Mouse (Mus musculus): ENCODE measurements around the gene Casc3.

Gene Casc3

GRCm38 (mm10) chr11:98835725-98836124, 31.0 kb downstream of the Casc3 start:
- no peak for DNase-seq (ENCODE audit: low read depth, low spot score)

GRCm38 (mm10) chr11:98836128-98836527, 31.4 kb downstream of the Casc3 start:
- no peak for DNase-seq (ENCODE audit: low read depth, low spot score)

DNA sequence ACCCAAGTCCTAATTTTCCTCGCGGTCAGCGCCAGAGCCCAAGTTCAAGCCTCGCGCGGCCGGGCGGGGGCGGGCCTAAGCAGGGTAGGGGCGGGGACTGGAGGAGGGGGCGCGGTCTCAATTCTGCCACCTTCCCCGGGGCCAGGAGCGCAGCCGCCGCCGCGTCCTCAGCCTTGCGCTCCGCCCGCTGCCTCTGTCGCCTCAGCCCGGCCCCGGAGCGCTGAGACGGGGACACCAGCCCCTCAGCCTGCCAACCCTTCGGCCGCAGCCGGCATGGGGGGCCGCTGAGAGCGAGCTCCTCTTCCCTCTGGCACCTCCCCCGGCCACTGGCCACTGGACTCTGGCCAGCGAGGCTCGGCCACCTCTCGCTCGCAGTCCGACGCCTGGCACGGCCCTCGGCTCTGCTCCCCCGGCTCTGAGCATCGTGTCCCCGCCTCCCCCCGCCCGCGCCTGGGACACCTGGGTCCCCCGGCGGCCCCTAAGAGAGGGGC, 32.0 kb downstream of the Casc3 start, which contains the start of gene Rapgefl1:
TSS of gene Rapgefl1 (plus strand) at position 135 of the 491 bp plus-strand sequence.
- peak; percentile 42 for DNase-seq (ENCODE audit: low read depth, low spot score)

GRCm38 (mm10) chr11:98837231-98837704, 32.6 kb downstream of the Casc3 start:
- no peak for DNase-seq (ENCODE audit: low read depth, low spot score)

DNA sequence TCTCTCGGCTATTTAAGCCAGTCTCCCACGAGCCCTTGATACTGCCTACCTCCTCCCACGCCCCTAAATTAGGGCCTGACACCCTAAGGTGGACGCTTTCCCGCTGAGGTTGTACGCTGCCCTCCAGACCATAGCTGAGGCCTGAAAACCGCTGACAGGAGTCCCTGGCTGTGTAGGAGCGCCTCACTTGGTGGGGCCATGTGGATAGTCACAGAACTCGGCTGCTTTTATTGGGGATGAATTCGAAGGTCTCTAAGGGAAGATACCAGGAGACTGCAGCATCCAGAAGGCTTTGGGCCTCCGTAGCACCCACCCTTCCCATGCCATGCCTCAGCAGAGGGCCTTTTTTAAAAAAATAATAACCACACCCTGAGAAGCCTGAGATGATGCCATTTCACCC, 33.2 kb downstream of the Casc3 start:
- DNase-seq (ENCODE audit: low read depth, low spot score), result no peak

GRCm38 (mm10) chr11:98838512-98838911, 33.8 kb downstream of the Casc3 start:
- DNase-seq (ENCODE audit: low read depth, low spot score), result no peak

DNA sequence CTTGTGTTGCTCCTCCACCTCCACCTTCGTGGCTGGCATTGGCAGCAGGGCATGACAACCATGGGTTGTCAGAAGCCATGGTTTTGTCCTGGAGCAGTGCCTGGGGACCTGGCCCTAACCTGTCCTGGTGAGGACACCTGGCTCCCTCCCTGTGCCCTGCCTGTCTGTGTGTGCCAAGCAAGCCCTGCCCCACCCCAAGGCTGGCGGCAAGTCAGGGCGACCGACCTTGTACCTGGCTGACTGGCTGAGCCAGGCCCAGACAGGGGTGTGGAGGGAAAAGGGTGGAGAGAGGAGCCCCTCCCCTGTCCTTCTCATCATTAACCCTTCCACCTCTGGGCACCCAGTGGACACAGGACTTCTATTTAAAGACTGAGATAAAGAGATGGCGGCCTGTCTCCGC, 34.7 kb downstream of the Casc3 start:
- DNase-seq (ENCODE audit: low read depth, low spot score), result no peak

GRCm38 (mm10) chr11:98839897-98840296, 35.2 kb downstream of the Casc3 start:
- DNase-seq (ENCODE audit: low read depth, low spot score), result no peak

GRCm38 (mm10) chr11:98846016-98846415, 41.3 kb downstream of the Casc3 start:
- no peak for DNase-seq (ENCODE audit: low read depth, low spot score)

- no peak for DNase-seq (ENCODE audit: low read depth, low spot score)
Measured at GRCm38 (mm10) chr11:98846865-98847604, 42.3 kb downstream of the Casc3 start.

DNA sequence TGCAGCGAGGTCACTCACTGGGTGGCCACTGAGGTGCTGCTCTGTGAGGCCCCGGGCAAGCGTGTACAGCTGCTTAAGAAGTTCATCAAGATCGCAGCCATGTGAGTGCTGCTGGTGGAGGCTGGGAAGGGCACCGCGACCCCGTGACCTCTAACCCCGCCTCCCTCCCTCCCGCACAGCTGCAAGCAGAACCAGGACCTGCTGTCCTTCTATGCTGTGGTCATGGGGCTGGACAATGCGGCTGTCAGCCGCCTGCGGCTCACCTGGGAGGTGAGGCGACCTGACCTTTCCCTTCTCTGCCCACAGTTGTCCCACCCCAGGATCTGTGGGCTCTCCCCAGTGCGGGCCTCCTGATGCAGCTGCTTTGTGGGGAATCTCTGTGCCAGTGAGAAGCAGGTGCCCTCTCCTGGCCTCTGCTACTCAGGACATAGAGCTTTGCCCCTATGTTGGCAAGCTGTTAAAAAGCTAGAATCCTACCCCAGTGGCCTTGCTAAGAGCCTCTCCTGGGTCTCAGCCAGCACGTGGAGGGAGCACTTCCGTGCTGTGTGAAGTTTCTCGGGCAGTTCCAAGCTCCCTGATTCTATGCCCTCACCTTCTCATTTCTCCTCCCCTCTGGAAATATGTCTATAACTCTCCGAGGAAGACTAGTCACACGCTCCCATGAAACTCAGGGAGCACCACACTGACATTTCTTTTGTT, 44.6 kb downstream of the Casc3 start:
- DNase-seq (ENCODE audit: low read depth, low spot score), result no peak

- no peak for DNase-seq (ENCODE audit: low read depth, low spot score)
Measured at GRCm38 (mm10) chr11:98850100-98851093, 45.7 kb downstream of the Casc3 start.

DNA sequence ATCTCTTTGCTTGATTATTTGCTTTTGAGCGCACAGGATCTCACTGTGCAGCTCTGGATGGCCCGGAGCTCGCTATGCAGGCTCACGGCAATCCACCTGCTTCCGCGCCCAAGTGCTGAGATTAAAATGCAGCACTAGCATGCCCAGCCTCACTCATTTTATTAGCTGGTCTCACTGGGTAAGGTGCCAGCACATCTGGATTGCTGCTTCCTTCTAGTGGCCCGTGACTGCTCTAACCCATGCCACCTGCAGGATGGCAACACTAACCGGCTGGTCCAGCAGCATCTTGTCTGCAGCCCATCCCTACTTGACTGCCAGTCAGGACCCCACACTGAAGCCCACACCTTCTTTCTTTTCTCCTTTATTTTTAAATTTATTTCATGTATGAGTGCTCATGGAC, 49.4 kb downstream of the Casc3 start:
- DNase-seq (ENCODE audit: low read depth, low spot score), result no peak

DNA sequence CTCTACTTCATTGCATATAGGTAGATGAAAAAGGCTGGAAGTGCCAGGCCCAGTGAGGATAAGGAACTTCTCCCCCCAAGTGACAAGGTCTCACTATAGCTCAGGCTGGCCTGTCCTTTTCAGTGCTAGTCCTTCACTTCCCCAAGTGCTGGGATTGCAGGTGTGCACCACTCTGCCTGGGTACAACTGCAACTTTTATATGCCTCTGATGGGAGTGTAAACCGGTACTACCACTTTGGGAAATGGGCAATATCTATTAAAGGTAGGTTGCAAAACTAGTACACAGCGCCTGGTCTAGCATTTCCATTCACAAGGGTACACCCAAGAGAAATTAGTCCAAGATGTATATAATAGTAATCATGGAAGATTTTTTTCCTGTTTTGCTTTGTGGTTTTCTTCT, 50.0 kb downstream of the Casc3 start:
- no peak for DNase-seq (ENCODE audit: low read depth, low spot score)

DNA sequence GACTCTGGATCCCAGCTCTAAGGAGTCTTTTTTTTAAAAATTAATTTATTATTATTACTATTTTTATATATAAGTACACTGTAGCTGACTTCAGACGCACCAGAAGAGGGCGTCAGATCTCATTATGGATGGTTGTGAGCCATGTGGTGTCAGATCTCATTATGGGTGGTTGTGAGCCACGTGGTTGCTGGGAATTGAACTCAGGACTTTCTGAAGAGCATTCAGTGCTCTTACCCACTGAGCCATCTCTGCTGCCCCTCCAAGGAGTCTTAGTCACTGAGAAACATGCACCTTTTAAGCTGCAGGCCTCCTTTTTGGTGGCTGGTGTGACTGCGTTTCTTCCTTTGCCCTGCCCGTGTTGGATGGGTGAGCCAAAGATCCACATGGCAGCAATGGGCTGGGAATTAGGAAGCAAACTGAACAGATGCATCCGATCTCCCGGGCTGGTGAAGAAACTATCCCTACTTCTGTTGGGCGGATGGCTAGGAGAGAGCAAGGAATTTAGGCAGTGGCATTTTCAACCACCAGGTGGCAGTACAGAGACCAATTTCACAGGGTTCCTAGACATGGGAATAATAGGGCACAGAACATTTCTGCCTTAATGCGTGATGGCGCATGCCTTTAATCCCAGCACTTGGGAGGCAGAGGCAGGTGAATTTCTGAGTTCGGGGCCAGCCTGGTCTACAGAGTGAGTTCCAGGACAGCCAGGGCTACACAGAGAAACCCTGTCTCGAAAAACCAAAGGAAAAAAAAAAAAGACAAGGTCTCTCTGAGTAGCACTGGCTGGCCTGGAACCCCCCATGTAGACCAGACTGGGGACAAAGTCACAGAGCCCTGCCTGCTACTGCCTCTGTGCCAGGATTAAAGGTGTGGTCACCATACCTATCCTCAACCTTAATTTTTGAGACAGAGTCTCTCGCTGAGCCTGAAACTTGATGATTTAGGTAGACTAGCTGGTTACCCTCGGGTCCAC, 54.3 kb downstream of the Casc3 start:
- DNase-seq (ENCODE audit: low read depth, low spot score), result peak; percentile 76

DNA sequence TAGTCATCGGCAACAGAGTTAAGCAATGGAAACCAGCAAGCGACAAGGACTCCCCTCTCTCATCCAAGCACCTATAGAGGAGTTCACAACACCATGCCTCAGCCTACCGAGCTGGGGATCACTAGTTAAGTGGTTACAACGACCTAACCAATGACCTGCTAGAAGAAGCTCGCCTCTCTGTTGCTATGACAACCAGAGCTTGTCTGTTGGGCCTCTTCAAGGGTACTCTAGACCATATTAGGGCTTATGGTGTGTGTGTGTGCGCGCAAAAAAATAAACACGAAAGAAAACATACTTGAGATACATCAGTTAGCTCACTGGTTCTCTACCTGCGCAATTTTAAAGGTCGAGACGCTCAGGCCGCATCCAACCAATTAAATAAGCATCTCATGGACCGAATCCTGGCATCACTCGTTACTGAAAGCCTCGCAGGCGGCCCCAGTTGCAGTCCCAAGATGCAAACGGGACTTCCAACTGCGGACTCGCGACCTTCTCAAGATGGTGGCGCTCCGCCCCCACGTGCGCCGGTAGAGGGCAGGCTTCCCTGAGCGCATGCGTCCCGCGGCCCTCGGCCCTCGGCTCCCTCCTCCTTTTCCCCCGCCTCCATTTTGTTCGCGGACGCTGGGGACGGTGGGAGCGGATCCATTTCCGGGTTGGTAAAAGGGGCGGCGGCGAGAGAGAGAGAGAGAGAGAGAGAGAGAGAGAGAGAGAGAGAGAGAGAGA, 58.5 kb downstream of the Casc3 start, which contains the start of gene Wipf2:
TSS of gene Wipf2 (plus strand) at position 611 of the 723 bp plus-strand sequence.
- peak; percentile 95 for DNase-seq (ENCODE audit: low read depth, low spot score)

GRCm38 (mm10) chr11:98863751-98864429, 59.2 kb downstream of the Casc3 start:
- DNase-seq (ENCODE audit: low read depth, low spot score), result no peak

GRCm38 (mm10) chr11:98867293-98867692, 62.6 kb downstream of the Casc3 start:
- no peak for DNase-seq (ENCODE audit: low read depth, low spot score)

GRCm38 (mm10) chr11:98869906-98870305, 65.2 kb downstream of the Casc3 start:
- DNase-seq (ENCODE audit: low read depth, low spot score), result peak; percentile 65

Data from skeletal muscle tissue, adult 2 months (tissue).